Mouse (Mus musculus) brain, adult 2 months (tissue): Measurements from ENCODE around the gene Cbl.

Source experiments
- DNase-seq: peaks from one replicate; pipeline ENCODE4 v3.0.0; 2011; ENCODE audit warnings: low read depth, low spot score

Gene Cbl

GRCm38 (mm10) chr9:44233802-44234478 is at the start of gene Cbl:
TSS of gene Cbl (minus strand) at chr9:44234049.
- peak; percentile 99 for DNase-seq

DNA sequence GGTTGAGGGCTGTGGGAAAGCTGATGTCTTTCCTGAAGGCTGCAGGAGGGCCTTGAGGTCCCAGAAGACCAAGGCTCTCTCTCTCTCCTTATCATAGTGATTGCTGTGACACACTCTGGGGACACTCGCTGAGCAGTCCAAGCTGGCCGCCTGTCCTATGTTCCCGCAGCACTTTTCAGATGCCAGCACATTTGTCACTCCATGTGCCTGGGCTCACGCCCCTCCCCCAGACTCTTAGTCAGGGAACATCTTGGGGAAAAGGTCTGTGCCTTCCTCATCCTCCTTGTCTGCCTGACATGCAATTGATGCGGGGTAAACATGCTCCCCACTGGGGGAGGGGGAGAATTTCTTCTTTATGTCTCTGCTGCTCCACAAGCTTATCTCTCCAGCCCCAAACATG is 49.3 kb upstream of the Cbl start:
- DNase-seq = no peak

- DNase-seq = no peak
These were observed 36.1 kb upstream of the Cbl start for GRCm38 (mm10) chr9:44269973-44270372.

- peak; percentile 50 for DNase-seq
These were observed 35.2 kb upstream of the Cbl start for GRCm38 (mm10) chr9:44269077-44269476.

DNA sequence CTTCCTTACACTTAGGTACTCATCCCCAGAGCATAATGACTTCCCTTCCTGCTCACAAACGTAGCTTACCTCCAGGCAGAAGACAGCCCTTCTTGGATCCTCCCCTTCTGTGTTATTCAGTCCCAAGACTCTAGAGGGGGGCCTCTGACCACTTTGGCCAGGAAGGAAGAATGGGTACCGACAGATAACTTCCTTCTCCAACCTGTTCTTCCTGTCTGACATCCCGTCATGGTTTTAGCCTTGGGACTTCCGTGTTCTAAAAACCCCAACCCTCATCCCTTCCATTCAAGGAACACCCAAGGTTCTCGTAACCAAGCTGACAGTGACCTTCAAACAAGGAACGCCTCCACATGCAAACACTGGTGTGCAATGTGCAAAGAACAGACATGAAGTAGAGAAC is 34.6 kb upstream of the Cbl start, which contains the start of gene Nlrx1:
Nlrx1 (minus strand) TSS at position 168 of the 400 bp plus-strand sequence.
- DNase-seq = peak; percentile 23

DNA sequence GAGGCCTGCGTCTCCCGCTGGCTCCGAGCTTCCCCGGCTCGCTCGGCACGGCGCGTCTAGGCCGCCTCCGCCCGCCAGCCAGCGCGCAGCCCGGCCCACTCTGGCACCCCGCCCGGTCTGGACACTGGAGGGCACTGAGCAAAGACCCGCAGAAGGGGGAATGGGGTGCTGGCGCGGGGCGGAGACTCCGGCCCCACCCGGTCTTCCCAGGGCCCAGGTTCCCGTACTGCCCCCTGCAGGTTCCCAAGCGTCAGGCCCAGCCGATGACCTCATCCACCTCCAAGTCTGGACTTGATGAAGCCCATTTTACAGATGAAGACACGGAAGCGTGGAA is 34.1 kb upstream of the Cbl start:
- DNase-seq = peak; percentile 93

DNA sequence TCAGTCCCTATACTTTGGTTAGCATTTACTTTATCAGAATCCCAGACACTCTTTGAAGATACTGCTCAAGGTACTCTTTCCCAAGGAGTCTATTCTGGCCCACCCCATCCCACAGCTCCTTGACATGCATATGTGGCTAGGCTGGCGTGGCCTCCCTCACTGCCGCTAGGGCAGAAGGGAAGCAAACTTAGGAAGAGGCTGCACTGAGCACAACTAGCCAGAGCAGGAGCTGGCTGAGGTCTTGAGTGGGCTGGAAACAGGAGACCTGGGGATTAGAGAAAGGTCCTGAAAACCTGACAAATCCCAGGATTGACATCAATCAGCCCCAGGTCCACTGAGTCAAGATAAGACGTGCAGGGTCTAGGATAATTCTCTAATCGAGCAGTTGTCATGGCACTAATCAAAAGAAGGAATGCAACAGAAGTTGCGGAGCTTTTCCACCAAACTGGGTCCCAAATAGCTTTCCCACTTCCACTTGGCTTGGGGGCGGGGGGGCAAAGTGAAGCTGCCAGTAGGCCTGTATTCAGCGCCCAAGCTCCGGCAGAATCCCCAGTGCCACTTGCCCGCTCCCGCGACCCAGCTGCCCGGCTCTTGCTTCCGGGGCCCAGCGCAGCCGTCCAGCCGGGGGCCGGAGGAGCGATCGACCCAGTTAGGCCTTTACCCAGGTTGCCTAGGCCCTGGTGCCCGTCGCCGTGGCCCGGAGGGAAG is 33.6 kb upstream of the Cbl start:
- DNase-seq = peak; percentile 25

GRCm38 (mm10) chr9:44266478-44267226 is 32.8 kb upstream of the Cbl start:
- peak; percentile 84 for DNase-seq

DNA sequence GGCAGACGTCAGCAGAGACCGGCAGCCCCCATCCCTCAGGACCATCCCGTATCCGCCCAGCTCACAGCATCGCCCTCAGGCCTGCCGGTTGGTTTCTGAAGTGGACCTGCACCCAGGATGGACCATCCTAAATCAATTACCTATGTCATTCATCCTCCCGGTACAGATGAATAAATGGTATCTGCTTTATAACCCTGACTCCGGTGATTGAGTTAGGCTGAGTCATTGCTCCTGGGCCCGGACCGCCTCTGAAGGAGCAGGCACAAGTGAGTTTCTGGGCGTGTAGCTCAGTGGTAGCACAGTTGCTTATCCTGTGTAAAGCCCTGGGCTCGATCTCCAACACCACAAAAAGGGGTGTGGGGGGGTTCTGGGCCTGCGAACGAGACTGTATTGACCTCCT is 27.5 kb upstream of the Cbl start:
- no peak for DNase-seq

GRCm38 (mm10) chr9:44259014-44259413 is 25.2 kb upstream of the Cbl start:
- DNase-seq = no peak

GRCm38 (mm10) chr9:44256213-44256612 is 22.4 kb upstream of the Cbl start:
- no peak for DNase-seq

DNA sequence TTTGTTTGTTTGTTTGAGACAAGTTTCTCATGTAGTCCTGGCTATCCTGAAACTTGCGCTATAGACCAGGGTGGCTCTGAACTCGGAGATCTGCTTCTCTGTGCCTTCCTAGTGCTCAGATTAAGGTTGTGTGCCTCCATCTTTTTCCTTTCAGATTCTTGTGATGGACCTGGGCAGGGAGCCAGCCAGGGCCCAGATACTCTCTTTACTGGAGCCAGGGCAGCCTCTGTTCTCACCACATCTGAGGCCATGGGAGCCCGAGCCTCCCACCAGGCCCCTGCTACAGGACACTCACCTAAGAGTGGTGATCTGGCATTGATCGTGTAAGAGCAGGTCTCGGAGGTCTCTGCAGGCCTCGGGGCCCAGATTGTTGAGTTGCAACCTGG is 21.3 kb upstream of the Cbl start:
- DNase-seq = no peak

DNA sequence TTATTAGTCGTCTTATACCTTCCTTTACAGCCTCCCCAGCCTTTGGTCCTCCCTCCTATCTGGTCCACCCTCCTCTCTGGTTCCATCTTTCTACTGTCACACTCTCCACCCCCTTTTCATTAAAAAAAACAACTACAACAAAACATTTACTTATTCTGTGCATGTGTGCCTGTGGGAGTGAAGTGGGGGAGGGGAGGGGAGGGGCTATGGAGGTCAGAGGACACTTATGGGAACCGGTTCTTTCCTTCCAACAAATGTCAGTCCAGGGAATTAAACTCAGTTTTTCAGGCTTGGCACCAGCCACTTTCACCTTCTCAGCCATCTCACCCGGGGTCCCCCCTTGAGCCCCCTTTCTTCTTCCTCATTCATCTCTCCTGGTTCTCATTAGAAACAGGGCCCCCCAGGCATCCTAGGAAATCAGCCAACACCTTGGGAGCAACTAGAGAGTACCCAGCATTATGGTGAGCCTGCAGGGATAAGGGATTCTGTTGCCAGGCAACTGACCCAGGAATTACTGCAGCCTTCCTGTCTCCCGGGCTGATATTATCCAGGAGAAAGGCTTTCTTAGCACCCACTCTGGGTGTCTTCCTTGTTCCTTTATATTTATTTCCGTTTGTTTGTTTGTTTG is 20.8 kb upstream of the Cbl start:
- DNase-seq = peak; percentile 63

DNA sequence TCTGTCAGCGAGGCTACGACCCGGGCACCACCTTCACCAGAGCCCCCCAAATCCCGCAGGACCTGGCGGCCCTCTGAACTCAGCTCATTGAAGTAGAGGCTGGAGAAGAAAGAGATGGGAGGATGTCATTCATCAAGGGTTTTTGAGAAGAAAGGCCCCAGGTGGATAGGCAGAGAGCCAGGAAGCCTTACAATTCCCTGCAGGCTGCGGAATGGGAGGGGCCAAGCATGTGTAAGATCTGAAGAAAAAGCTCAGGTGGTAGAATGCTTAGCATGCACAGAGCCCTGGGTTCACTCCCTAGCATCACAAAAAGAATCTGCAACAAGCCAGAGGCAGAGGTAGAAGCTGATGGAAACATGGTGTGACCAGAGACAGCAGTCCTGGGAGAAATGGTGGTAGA is 19.6 kb upstream of the Cbl start:
- DNase-seq = no peak

DNA sequence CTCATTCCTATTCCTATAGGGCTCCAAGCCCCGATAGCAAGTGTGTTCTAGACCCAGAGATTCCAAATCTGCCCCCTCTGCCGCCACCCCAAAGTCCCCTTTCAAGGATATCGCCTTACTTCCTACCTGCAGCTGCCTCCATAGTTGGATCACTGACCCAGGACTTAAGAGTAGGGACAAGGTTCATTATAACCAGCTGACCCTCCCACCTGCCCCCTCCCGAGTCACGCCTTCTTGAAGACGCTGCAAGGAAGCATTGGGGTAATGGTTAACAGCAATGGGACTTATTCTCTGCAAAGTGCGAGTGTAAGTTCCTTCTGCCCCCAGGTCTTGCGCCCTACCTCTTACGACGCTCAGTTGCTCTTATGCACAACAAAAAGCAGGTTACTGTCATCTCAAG is 17.5 kb upstream of the Cbl start, which contains the start of gene Pdzd3:
Pdzd3 (minus strand) TSS at position 158 of the 400 bp plus-strand sequence.
- no peak for DNase-seq

DNA sequence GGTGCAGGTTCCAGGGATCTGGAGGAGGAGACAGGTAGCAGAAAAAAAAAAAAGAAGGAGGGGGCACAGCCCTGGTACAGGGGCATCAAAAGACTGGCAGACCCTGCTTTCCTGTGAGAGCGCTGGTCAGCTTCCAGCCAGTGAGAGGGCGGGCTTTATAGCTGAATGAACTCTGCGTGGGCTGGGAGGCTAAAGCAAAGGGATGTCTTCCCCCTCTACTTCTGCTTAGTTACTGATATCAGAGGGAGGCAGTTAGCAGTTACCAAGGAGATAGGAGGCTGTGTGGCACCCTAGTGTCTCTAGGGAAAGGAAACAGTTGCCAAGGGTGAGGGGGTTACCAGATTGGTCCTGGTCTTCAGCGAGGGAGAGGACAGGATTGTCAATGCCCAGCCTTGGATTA is 16.6 kb upstream of the Cbl start:
- peak; percentile 67 for DNase-seq

DNA sequence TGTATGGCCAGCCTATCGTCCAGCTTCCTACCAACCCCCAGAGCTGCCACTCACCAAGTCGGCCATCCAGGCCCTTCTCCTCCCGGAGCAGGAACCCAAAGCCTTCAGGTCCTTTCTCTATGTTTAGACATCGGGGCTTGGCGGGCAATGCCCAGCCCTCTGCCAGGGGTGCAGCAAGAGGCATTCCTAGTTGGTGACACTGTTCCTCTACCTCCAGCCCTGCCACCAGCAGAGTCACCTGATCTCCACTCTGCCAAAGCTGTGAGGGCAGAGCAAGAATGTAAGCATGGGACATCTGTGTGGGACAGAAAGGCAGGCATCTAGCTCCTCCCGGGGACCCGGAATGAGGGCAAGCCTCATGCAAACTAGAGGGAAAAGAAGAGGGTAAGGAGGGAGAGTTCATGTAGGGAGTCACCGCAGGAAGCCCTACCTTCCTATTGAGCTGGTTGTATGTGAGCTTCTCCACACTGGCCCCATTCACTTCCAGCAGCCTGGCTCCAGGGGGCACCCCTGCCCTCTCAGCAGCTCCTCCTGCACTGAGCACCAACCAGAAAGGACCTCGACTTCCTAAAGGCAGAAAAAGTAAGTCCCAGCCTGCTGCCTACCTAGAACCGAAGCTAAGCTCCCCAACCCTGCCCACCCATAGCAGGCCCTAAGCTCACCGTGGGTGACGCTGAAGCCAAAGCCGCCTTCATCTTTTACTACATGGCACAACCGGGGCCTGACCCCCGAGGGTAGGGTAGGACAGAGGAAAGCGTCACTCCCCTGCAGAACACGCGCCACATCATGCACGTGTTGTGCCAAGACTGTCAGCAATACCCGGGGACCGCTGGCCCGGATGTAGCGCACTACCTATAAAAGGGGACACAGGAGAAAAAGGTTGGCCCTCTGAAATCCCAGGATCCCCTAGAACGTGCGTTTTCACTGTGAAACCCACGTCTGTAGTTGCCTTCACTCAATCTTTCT is 15.6 kb upstream of the Cbl start:
- peak; percentile 84 for DNase-seq

DNA sequence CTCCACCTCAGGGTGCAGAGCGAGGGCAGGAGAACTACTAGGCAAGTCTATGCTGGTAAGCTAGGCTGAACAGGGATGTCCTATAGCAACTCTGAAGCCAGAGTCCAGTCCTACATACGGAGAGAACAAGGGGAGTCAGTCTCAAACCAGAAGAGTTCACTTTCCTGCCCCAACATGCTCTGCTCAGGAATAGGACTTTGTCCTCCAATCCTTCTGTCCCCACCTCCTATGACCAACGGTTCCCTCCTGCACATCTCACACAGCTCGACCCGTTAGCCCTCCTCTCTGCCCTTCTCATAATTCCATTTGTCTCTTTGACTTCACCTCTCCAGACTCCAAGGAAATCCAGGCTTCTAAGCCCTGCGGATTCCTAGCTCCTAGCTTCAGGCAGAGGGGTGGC is 14.1 kb upstream of the Cbl start:
- no peak for DNase-seq

DNA sequence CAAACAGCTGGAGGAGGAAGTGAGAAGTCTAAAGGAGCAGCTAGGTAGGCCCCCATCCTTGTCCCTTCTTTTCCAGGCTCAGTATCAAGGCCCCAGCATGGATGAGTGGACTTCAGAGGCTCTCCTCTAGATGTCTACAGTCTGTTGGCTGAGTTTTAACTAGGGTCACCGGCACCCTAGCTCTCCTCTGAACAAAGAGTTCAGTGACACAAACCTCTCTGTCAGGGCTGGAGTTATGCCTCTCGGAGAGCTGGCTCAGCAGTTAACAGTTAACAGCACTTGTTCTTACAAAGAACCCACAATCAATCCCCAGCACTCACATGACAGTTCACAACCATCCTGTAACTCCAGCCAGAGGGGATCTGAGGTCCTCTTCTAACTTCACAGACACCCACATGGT is 9.8 kb upstream of the Cbl start:
- no peak for DNase-seq

GRCm38 (mm10) chr9:44241418-44241817 is 7.6 kb upstream of the Cbl start:
- DNase-seq = no peak

GRCm38 (mm10) chr9:44240911-44241310 is 7.1 kb upstream of the Cbl start:
- DNase-seq = no peak
